17 mouse cellular contexts compared by ENCODE assay signal in the genomic region with DNA sequence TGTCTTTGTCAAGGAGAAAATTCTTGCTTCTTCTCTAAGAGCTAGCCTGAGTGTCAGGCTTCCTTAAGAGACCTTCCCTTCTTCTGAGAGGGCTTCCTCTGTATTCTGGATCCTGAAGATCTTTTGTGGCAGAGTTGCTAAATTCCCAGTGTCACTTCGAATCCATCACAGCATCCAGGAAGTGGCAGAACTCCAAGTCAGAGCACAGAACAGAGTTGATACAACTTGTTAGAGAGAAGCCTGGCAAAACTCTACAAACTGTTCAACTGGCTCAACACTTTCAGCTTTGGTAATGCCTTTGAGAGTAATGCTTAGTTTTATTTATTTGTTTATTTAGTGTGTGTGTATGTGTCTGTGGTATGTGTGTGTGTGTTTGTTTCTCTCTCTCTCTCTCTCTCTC. TPM values are rescaled to one million over a fixed set of nuclear protein-coding genes. Genes with fewer than 3 reads are reported as not detected.
DNase-seq lines count a peak whose midpoint lies in the region; ATAC-seq and TF ChIP-seq lines count a peak whose summit lies in the region.
"Had no signal": no experiment of that assay in that cellular context is flagged by ENCODE, and none has a peak within 500 bp of the region (broad histone marks: within the 10 kb centered on the region; RNA-seq: fewer than 3 reads in every experiment).

No protein-coding gene starts in this region.

- H3K4me3 ChIP-seq in hindbrain, postnatal 0 days (ENCODE audit: low read length): no peak overlapping the region
- no peak overlapping the region for H3K4me3 ChIP-seq in hindbrain, embryonic 10.5 days
- no peak overlapping the region for H3K4me3 ChIP-seq in lung, embryonic 15.5 days
- H3K4me3 ChIP-seq in hindbrain, embryonic 11.5 days (ENCODE audit: low read depth, low read length): no peak overlapping the region
- H3K4me3 ChIP-seq: embryonic facial prominence, embryonic 13.5 days; hindbrain, embryonic 15.5 days; limb, embryonic 12.5 days; midbrain, embryonic 10.5 days; myocyte had no signal

- ATAC-seq in hindbrain, postnatal 0 days: no peak
- ATAC-seq in lung, embryonic 15.5 days (ENCODE audit: borderline replicate concordance, extremely low read depth, low FRiP score, low TSS enrichment): peak; percentile 56; the same call in 1 of the 2 replicates
- ATAC-seq in hindbrain, embryonic 11.5 days (ENCODE audit: low FRiP score): no peak
- ATAC-seq: CD4-positive, CD25-positive, alpha-beta regulatory T cell, adult 4 months had no signal

- WGBS in hindbrain, postnatal 0 days: 41% methylated on average over 1 of the region's 1 CpGs
- WGBS in hindbrain, embryonic 10.5 days: 69% methylated on average over 1 of the region's 1 CpGs
- WGBS in lung, embryonic 15.5 days: 23% methylated on average over 1 of the region's 1 CpGs
- 62% methylated on average over 1 of the region's 1 CpGs for WGBS in hindbrain, embryonic 11.5 days

- no peaks in the 10 kb centered on the region for H3K4me1 ChIP-seq in hindbrain, postnatal 0 days (ENCODE audit: insufficient read depth, low read length)
- H3K4me1 ChIP-seq in hindbrain, embryonic 10.5 days (replicated peaks): peaks cover 16% of the 10 kb centered on the region
- peaks cover 12% of the 10 kb centered on the region for H3K4me1 ChIP-seq in lung, embryonic 15.5 days
- no peaks in the 10 kb centered on the region; the same call in 1 of the 2 replicates for H3K4me1 ChIP-seq in hindbrain, embryonic 11.5 days (replicated peaks; ENCODE audit: control insufficient read depth, insufficient read depth, low read length)
- H3K4me1 ChIP-seq: embryonic facial prominence, embryonic 13.5 days had no signal

- no peak overlapping the region for H3K27ac ChIP-seq in hindbrain, postnatal 0 days
- no peak overlapping the region for H3K27ac ChIP-seq in hindbrain, embryonic 10.5 days
- peak overlapping the region; percentile 37; the same call in 1 of the 2 replicates for H3K27ac ChIP-seq in lung, embryonic 15.5 days
- H3K27ac ChIP-seq in hindbrain, embryonic 11.5 days (ENCODE audit: low read depth, low read length): no peak overlapping the region
- H3K27ac ChIP-seq: embryonic facial prominence, embryonic 13.5 days; hindbrain, embryonic 15.5 days; limb, embryonic 12.5 days; midbrain, embryonic 10.5 days; stomach, postnatal 0 days had no signal

- H3K9ac ChIP-seq in hindbrain, postnatal 0 days (replicated peaks; ENCODE audit: low read length): no peak overlapping the region
- H3K9ac ChIP-seq in lung, embryonic 15.5 days: no peak overlapping the region
- H3K9ac ChIP-seq in hindbrain, embryonic 11.5 days (ENCODE audit: low read depth, low read length): no peak overlapping the region
- H3K9ac ChIP-seq: embryonic facial prominence, embryonic 13.5 days; hindbrain, embryonic 15.5 days; limb, embryonic 12.5 days had no signal

- no peak for TF ChIP-seq POLR2A in brain, embryonic 14.5 days (IDR thresholded peaks at IDR 0.05; ENCODE audit: borderline replicate concordance, extremely low read depth, insufficient read depth, insufficient read length, poor library complexity, severe bottlenecking)

- H3K9me3 ChIP-seq in hindbrain, postnatal 0 days (ENCODE audit: low read length): no peaks in the 10 kb centered on the region
- no peaks in the 10 kb centered on the region for H3K9me3 ChIP-seq in hindbrain, embryonic 10.5 days
- H3K9me3 ChIP-seq in lung, embryonic 15.5 days: no peaks in the 10 kb centered on the region
- H3K9me3 ChIP-seq in hindbrain, embryonic 11.5 days (ENCODE audit: control insufficient read depth, low read length): no peaks in the 10 kb centered on the region
- H3K9me3 ChIP-seq: embryonic facial prominence, embryonic 13.5 days; hindbrain, embryonic 15.5 days; limb, embryonic 12.5 days; midbrain, embryonic 10.5 days had no signal

- no peak overlapping the region for H3K4me2 ChIP-seq in hindbrain, postnatal 0 days (ENCODE audit: low read depth, low read length)
- H3K4me2 ChIP-seq in lung, embryonic 15.5 days: no peak overlapping the region
- no peak overlapping the region for H3K4me2 ChIP-seq in hindbrain, embryonic 11.5 days (replicated peaks; ENCODE audit: low read depth, low read length)
- H3K4me2 ChIP-seq: embryonic facial prominence, embryonic 13.5 days; hindbrain, embryonic 15.5 days; limb, embryonic 12.5 days had no signal

- H3K27me3 ChIP-seq in hindbrain, postnatal 0 days (ENCODE audit: insufficient read depth, low read length): no peaks in the 10 kb centered on the region
- no peaks in the 10 kb centered on the region for H3K27me3 ChIP-seq in hindbrain, embryonic 10.5 days (ENCODE audit: insufficient read depth, poor library complexity, severe bottlenecking)
- no peaks in the 10 kb centered on the region for H3K27me3 ChIP-seq in lung, embryonic 15.5 days
- H3K27me3 ChIP-seq in hindbrain, embryonic 11.5 days (ENCODE audit: control insufficient read depth, insufficient read depth, low read length): no peaks in the 10 kb centered on the region
- H3K27me3 ChIP-seq: embryonic facial prominence, embryonic 13.5 days; hindbrain, embryonic 15.5 days; limb, embryonic 12.5 days had no signal

- TF ChIP-seq CTCF in hindbrain, postnatal 0 days (IDR thresholded peaks at IDR 0.05; ENCODE audit: low read depth): no peak
- TF ChIP-seq CTCF in brain, embryonic 14.5 days (IDR thresholded peaks at IDR 0.05; ENCODE audit: borderline replicate concordance, extremely low read depth, insufficient read depth, insufficient read length): no peak

- peak; percentile 37 for DNase-seq in hindbrain, postnatal 0 days (ENCODE audit: low spot score)
- DNase-seq in hindbrain, embryonic 10.5 days (ENCODE audit: low spot score): no peak
- DNase-seq in lung, postnatal 25 days (ENCODE audit: low spot score): no peak
- DNase-seq in brain, embryonic 14.5 days (ENCODE audit: low read depth): peak; percentile 15
- DNase-seq in lung, postnatal 14 days: peak; percentile 48
- no peak for DNase-seq in hindbrain, embryonic 11.5 days (ENCODE audit: low spot score)
- DNase-seq: right cerebral cortex, adult 18-20 months; thymus, postnatal 25 days had no signal

- H3K36me3 ChIP-seq in hindbrain, postnatal 0 days (ENCODE audit: insufficient read depth, low read length): no peaks in the 10 kb centered on the region
- H3K36me3 ChIP-seq in hindbrain, embryonic 10.5 days: no peaks in the 10 kb centered on the region
- H3K36me3 ChIP-seq in lung, embryonic 15.5 days: no peaks in the 10 kb centered on the region
- no peaks in the 10 kb centered on the region for H3K36me3 ChIP-seq in hindbrain, embryonic 11.5 days (ENCODE audit: control insufficient read depth, insufficient read depth, low read length)
- H3K36me3 ChIP-seq: embryonic facial prominence, embryonic 13.5 days; hindbrain, embryonic 15.5 days; limb, embryonic 12.5 days; midbrain, embryonic 10.5 days had no signal

RNA-seq across cellular contexts. Expression of a gene that starts 25.1 kb away (rescaled TPM):
- 32.0 and 38.5 TPM in 2 replicates for total RNA-seq in hindbrain, postnatal 0 days (2014; rRNA removed)
- 32.7 and 33.0 TPM in 2 replicates for polyA plus RNA-seq in hindbrain, postnatal 0 days (2015; fragmentation: Nextera tagmentation; extraction: Ambion mirVana)
- 57.3 and 60.8 TPM in 2 replicates for polyA plus RNA-seq in hindbrain, embryonic 10.5 days (2016; fragmentation: Nextera tagmentation; extraction: Ambion mirVana)
- 61.9 and 62.6 TPM in 2 replicates for polyA plus RNA-seq in lung, embryonic 15.5 days (2015; fragmentation: Nextera tagmentation; extraction: Ambion mirVana)
- polyA plus RNA-seq in brain, embryonic 14.5 days (2012; rRNA removed): 72.9 and 74.3 TPM in 2 replicates
- polyA plus RNA-seq in hindbrain, embryonic 11.5 days (2014; fragmentation: Nextera tagmentation; extraction: Ambion mirVana): 60.5 and 65.3 TPM in 2 replicates

RNA-seq across cellular contexts. Expression of a gene that starts 56.4 kb away (rescaled TPM):
- 2.5 and 3.8 TPM in 2 replicates for total RNA-seq in hindbrain, postnatal 0 days (2014; rRNA removed)
- 5.0 and 5.4 TPM in 2 replicates for polyA plus RNA-seq in hindbrain, postnatal 0 days (2015; fragmentation: Nextera tagmentation; extraction: Ambion mirVana)
- 16.0 and 22.1 TPM in 2 replicates for polyA plus RNA-seq in hindbrain, embryonic 10.5 days (2016; fragmentation: Nextera tagmentation; extraction: Ambion mirVana)
- polyA plus RNA-seq in lung, embryonic 15.5 days (2015; fragmentation: Nextera tagmentation; extraction: Ambion mirVana): 10.3 and 10.6 TPM in 2 replicates
- polyA plus RNA-seq in brain, embryonic 14.5 days (2012; rRNA removed): 5.5 and 6.7 TPM in 2 replicates
- polyA plus RNA-seq in hindbrain, embryonic 11.5 days (2014; fragmentation: Nextera tagmentation; extraction: Ambion mirVana): 13.0 and 14.5 TPM in 2 replicates
- total RNA-seq: neutrophil, adult 5-6 weeks had no signal

Comparison
In these comparisons a context has a peak if more than half of its experiments do, and no peak if none do; other contexts are left out.
1. DNase-seq: peak in hindbrain, postnatal 0 days (single experiment), brain, embryonic 14.5 days (single experiment) and lung, postnatal 14 days (single experiment); none in hindbrain, embryonic 10.5 days (single experiment), lung, postnatal 25 days (single experiment) and hindbrain, embryonic 11.5 days (single experiment).